Mouse (Mus musculus): ENCODE measurements at regions not wholly inside any gene's neighbourhood (a gene's known extent, or its start where the extent isn't known, plus 50 kb on each side); places are given as distances from the start of the nearest gene placed in this dataset.
"Not testable (repeated sequence)": the region's sequence is repeated elsewhere in the genome, so short reads cannot be mapped to it uniquely, and the experiment has no call there.

DNA sequence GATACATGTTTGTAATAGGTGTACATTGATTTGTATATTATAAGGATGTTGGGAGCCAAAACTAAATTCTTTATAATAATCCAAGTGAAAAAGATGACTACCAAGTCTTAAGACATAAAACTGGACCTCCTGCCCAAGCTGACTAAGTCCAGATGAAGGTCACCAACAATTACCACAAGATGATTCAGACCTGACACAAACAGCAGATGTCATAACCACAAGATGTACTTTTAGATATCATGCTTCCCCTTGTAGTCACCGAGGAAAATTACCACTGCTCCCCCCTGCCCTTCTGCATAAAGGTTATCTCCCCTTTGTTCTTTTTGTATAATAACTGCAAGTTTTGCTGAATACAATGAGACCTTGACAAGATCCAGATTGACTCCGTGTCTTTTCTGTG, 843.0 kb upstream of the Gm8797 start:
- TF ChIP-seq ZC3H11A (IDR thresholded peaks at IDR 0.05; ENCODE audit: borderline replicate concordance, low read depth, low read length); ZNF384 (IDR thresholded peaks at IDR 0.05; ENCODE audit: low read depth, low read length); MAFK (IDR thresholded peaks at IDR 0.05; ENCODE audit: insufficient read depth, low read depth, low read length); HCFC1 (IDR thresholded peaks at IDR 0.05; ENCODE audit: borderline replicate concordance, insufficient read depth, low read length): not testable (repeated sequence)

Measured in ES-E14 (cell line).